Mouse (Mus musculus) CD4-positive, CD25-positive, alpha-beta regulatory T cell, adult 4 months (primary cell): ENCODE results near the gene Rps6ka1. TPM values are rescaled to one million over a fixed set of nuclear protein-coding genes. Genes with fewer than 3 reads are reported as not detected.

Experiments used
- ATAC-seq: one replicate; pipeline ENCODE4 v1.8.0; 2017
- polyA plus RNA-seq, 2 experiments: library from polyadenylated mRNA; unstranded; fragments of 100-300 nt; shearing (Covaris generic); gene quantifications; one replicate each; pipeline ENCODE4 v1.2.1; 2017

Gene Rps6ka1
- polyA plus RNA-seq, 2 experiments from 2014 or later = 118 to 183 TPM

DNA sequence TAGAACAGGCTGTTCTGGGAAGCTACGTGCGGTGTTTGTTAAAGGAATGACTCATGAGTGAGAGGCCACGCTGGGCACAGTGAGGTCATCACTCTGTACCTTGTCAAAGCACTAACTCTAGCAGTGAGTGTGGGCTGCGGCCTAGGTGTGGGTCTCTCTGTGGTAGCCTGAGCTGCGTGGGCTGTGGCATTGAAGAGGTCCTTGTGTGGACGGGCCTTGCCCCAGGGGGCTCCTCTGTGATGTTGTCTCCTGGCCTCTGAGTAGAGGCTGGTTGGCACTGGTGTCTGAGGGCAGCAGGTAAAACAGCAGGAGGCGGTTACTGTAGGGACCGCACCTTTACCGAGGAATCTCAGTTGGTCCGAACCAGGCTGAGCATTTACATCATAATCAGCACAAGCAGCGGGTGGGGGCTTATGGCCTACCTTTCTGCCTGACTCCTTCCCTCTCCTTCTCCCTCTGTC lies 9.9 kb upstream of the Rps6ka1 start:
- ATAC-seq = no peak

DNA sequence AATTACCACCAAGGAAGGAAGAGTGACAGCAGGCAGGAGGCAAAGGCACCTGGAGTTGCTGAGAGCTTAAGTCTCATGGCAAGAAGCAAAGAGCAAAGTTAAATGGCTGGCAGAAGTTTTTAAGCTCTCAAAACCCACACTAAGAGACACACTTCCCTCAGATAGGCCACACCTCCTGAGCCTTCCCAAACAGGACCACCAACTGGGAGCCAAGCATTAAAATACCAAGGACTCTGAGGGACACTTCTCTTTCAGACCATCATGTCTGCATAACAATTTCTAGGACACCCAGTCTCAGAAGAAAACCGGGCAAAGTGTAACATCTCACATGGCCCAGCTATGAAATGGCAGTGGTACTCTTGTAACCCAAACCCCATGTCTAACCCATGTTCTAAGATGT lies 9.4 kb upstream of the Rps6ka1 start:
- ATAC-seq = no peak

DNA sequence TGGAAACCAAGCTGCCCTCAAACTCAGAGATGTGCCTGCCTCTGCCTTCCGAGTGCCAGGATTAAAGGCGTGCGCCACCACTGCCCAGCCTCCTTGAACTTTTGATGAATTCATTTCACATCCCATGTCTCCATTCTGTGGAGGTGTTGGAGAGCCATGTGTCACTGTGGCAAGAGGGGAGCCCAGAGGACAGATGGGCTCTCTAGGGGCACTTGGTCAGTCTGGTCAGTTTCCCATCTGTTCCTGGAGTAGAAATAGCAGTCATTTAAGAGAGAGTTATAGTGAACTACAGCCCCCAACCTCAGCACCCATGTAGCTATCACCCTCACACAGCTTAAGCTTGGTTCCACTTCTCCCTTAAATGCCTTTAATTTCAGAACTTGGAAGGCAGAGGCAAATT lies 8.4 kb upstream of the Rps6ka1 start:
- ATAC-seq = no peak

DNA sequence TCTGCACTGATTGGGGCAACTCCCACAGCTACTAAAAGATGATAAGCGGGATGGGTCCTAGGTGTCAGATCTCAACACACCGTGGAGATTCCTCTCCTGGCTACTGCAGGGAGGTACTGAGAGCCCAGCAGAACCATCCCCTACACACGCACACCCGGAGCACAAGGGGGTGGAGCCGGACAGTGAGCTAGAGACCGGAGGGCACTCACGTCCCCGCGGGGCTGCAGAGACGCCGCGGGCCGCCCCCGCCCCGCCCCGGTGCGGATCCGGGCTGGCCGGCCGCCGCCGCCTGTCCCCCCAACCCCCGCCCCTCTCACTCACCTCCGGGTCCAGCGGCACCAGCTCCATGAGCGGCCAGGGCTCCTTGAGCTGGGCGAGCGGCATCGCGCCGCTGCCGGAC lies 348 bp downstream of the Rps6ka1 start:
- ATAC-seq = peak; percentile 44

DNA sequence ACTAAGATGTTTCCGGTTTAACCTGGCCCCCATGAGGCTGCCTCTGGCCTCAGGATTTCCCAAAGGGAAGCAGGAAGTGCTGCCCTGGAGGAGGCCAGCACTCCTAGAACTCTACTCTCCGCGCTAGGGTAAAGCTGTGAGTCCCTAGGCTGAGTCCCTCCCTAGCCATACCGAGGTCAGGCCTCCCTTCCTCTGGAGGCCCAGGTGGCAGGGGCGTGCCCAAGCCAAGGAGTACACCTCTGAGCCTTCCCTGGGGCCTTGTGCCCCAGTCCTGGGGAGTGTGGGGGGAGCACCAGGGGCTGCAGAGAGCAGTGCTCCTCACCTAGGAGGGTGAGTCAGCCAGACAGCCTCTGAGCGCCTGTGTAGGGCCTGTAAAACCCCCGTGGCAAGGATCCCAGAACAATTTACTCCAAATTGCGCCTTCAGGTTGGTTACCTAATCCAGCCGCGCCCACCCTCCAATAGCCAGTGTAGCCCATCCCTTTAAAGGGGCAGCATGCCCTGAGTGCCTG lies 1.6 kb downstream of the Rps6ka1 start:
- no peak for ATAC-seq

DNA sequence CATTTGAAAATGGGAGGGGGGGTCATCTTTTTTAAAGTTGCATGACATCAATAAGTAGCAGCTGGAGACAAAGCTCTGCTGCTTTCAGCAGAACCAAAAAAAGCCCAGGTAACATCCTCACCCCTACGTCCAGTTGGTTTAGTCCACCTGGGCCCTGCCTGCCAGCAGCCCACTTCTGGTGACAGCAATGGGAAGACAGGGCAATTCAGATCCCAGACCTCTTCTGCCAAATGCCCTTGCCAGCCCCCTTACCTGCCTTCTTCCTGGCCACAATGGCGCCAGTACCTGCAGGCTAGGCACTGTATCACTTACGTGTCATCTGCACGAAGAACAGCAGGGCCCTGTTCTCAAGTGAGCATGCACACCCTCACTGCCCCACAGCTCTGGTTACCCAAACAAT lies 2.3 kb downstream of the Rps6ka1 start:
- ATAC-seq = no peak

DNA sequence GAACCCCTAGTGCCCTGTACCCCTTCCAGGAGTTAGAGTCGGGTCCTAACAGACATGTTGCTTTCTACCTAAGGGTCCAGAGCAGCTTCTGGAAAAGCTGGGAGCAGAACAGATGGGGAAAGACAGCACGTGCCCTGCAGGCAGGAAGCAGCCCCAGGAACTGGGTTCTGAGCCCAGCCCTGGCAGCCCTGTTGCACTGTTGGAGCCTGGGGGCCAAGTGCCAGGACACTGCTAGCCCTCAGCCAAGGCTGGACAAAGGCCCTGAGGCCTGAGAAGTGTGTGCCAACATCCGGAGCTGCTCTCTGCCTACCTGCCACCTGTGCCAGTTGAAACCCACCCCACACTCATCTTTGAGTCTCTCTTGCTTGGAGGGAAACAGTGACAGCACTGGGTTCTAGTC lies 2.7 kb downstream of the Rps6ka1 start:
- ATAC-seq = no peak

DNA sequence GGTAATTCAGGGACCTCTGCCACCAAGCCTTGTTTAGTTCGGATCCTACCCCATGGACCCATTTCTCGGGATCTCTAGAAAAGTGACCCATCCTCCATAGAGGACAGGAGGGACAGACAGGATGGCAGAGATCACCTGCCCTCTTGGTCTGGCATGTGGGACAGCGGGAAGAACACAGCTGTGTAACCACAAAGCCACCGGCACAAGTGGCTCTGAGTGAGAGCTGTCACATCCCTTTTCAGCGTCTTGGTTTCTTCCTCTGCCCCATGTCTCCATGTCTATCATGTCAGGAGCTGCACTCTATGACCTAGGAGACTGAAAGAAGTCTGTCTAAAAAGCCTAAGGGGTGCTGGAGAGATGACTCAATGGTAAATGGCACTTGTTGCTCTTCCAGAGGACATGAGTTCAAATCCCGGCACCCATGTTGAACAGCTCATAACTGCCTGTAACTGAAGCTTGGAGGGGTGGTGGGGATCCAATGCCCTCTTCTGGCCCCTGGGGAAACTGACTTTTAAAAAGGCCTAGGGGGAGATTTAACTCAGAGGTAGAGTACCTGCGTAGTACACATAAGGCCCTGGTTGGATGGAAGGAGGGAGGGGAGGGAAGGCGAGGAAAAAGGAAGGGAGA lies 3.4 kb downstream of the Rps6ka1 start:
- no peak for ATAC-seq

DNA sequence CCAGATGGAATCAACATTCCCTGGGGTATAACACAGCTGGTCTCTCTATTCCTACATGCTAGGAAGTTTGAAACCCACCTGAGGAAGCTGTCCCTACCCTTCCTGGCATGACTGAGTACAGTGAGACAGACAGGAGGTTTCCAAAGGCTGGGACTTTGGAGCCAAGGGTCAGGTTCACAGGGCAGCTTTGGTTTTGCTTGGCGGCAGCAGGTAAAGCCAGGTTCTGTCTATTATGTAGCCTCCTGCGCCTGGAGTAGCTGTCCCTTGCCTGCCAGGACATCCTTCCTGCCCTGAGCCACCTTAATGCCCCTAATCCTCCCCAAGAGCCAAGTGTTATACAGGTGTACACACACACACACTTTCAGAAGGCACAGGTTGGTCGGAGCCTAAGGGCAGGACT lies 5.7 kb downstream of the Rps6ka1 start:
- ATAC-seq = no peak

DNA sequence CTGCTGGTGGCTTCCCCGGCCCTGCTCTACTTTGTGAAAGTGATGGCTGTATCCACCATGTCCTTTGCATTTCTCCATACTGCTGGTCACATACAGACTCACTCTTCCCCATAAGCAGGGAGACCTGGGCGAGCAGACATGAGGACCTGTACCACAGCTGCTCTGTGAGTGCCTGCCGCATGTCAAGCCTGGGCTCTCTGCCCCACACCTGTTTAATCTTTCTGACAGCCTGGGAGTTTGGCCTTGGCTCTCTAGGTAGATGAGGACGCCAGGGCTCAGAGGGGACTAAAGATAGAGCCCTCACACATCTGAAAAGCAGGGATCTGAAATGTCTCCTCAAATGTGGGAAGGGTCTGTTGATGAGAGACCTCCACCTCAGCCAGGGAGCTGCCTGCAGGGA lies 6.2 kb downstream of the Rps6ka1 start:
- ATAC-seq = no peak

DNA sequence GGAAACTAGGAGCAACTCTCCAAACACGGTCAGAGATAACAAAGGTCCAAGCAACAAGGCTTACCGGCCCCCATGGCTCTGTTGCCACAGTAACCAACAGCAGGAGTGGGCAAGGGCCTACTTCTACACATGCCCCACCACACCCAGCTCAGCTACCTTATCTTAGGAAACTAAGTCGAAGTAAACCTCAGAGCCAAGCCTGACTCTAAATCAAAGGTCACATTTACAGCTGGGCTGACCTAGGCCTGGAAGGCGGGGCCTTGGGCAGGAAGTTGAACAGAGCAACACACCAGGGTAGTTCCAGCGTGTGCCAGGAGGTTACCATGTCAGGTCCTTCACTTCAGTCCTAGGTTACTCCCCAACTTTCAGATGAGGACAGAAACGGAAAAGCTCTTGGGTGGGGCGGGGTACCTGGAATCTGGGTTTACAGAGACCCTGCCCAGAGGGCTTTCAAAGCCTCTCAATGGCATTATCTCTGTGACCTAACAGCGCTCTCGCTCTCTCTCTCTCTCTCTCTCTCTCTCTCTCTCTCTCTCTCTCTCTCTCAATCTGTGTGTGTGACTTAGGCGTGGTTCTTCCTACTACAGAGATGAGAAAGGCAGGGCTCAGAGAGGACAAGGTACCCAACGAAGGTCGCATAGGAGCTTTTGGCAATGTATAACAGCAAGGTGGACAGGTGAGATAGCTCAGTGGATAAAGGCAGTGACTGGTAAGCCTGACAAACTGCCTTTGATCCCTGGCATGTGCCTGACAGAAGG lies 8.3 kb downstream of the Rps6ka1 start:
- peak; percentile 99 for ATAC-seq

DNA sequence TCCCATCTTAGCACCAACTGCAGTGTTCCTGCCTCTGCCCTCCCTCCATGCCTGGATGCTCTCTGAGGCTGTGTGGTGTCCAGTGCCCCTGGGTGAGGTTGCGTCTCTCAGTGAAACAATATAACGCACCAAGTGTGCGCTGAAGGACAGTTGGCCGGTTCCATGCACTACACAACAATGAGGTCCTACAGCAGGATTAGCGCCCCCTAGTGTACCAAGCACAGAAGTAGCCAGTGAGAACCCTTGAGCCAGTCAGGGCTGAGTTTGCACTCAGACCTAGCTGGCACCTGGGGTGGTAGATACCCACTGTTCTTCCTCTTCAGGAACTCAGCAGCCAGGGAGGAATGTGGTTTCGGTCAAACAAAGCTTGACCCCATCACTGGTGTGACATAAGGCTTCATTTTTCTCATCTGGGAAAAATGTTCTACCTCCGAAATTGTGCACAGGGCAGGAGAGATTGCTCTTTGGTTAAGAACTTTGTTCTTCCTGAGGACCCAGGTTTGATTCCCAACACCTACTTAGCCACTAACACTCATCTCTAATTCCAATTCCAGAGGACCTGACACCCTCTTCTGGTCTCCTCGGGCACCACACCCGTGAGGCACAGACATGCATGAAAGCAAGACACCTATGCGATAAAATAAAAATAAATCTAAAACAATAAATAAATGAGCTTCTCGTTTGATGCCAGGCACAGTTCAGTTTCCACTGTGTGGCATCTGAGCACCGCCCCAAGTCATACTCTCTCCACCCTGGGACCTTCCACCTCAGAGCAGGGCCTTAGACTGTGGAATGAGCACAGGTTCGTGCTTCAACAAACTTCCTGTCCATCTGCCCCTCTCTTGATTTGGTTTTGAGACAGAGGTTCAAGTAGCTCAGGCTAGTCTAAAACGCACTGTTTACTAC lies 9.5 kb downstream of the Rps6ka1 start:
- ATAC-seq = no peak

DNA sequence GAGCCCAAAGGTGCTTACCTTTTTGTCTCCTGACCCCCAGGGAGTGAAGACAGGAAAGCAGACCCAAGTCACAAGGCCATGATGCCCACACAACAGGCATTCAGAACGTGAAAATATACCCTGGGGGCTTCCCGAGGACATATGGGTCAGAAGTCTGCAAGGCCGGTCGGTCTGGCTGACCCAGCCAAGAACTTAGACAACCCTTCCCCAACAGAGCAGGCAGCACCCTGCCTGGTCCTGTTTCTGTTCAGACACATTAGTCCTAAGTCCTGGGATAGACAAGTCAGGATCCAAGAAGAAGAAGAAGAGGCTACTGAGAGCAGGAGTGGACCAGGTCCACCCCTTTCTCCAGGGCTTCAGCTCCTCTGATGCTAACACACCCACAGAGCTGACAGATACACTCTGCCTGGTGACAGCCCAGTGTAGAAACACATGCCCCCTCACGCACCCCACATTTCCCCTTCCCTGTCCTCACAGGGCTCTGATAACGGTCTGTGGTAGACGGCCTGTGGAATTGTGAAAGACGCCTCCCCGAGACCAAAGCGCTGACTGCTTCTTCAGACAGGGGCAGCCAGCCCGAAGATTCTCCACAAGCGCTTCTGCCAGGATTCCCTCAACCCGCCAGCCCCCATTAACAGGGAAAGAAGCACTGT lies 12.6 kb downstream of the Rps6ka1 start:
- no peak for ATAC-seq

DNA sequence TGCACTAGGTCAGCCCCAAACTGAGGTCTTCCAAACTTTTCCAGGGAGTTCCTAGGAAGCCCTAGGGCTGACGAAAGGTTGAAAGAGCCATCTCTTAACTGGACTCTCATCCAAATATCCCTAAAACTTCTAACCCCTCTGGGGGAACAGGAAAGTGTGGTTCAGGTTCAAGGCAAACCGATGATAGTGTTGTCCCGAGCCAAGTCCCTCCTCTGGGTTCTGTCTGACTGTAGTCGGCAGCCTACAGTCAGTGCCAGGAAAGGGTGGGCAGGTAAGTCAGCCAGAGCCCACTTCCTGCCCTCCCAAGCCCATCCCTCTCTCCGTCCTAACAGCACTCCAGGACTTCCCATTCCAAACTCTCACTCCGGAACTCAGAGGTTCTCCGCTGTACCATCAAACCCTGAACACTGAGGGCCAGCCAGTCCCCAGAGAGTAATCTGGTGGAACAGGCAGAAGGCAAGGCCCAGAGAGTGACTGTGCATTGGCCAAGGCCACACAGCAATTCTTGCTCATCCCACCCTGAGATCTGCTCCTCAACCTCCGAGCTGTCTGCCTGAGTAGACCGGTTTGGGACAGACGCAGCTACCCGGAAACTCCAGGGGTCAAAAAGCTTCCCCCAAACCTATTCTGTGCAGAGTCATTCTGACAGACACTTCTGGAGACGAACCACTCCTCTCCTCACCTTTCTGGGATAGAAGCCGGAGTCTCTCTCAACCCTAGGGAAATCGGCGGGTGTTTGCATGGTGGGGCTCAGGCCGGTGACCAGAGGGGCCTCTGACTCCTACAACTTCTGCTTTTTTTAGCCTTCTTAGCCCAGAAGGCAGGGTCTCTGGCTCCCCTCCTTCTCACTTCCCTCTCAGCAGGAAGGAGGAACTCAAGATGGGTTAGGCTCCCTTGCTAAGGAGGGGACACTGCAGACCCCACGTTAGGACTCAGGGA lies 13.4 kb downstream of the Rps6ka1 start:
- ATAC-seq = no peak

DNA sequence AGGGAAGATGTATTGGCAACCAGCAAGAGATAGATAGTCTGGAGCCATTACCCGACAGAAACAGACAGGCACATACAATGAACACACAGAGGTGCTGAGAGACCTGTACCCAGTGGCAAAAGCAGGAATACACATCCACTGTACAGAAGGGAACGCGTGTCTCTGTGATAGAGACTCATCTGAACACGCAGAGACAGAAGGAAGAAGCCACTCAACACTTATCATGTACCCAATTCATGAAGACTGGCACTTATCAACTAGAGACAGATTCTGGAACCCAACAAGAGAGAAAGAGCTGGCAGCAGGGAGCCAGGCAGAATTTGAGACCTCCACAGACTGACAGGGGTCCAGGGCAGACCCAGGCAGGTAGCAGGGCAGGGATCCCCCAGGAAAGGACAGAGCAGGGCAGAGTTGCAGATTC lies 14.2 kb downstream of the Rps6ka1 start:
- ATAC-seq = no peak

DNA sequence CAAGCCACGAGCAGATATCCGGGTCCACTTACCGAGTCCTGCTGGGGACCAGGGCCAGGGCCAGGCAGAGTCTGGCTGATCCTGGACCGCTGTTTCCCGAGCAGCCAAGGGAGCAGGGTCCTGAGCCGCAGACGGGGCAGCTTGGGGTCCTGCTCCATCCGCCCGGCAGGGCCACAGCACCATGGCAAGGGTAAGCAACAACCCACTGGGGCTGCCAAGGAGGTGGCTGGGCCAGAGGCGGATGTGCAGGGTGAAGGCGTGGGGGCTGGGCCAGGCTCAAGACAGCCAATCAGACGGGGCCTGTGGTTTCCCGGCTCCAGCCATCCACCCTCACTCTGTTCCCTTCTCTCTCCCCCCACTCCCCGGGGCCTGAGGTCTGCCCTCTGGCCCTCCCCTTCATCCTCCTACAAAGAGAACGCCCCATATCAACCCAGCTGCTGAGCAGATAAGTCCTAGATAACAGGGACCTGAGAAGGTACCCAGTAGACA lies 14.7 kb downstream of the Rps6ka1 start:
- peak; percentile 97 for ATAC-seq

DNA sequence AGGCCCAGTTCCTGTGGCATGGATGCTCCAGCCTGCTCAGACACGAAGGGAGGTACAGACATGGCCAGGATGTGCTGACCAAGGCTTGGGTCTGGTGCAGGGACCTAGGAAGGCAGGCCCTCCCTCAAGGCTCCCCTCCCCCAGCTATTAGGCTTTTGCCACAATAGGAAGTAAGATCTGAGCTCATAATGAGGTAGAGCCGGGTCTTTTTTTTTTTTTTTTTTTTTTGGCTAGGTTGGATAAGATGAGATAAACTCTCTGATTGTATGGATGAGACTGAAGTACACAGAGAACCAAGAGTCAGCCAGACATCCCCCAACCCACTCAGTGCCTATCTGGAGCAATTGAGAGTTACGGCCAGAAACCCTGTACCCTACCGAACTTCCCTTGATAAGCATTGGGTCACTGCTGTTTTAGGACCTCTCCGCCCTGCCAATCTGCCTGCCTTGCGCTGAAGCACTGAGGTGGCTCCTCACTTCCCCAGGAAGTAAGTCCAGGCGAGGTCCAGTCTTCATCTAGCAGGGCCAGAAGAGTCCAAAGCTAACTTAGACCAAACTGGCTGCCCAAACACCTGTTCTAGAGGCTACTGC lies 15.3 kb downstream of the Rps6ka1 start:
- ATAC-seq = no peak

DNA sequence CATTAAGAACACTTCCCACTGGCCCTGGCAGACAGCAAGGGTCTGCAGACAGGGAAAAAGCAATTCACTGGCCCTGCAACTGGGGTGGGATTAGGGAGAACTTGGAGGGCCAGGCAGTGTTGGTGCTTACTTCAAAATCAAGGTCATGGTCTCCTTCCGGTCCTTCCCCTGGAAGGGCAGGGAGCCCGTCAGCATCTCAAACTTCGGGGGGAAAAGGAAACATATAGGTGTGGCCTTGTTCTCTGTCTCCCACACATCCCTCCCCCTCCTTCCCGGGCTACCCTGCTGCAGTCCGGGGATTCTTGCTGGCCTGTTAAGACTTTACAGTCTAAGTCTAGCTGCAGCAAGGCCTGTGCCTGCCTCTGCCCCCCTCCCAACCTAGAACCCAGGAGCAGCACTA lies 22.4 kb downstream of the Rps6ka1 start:
- ATAC-seq = no peak

DNA sequence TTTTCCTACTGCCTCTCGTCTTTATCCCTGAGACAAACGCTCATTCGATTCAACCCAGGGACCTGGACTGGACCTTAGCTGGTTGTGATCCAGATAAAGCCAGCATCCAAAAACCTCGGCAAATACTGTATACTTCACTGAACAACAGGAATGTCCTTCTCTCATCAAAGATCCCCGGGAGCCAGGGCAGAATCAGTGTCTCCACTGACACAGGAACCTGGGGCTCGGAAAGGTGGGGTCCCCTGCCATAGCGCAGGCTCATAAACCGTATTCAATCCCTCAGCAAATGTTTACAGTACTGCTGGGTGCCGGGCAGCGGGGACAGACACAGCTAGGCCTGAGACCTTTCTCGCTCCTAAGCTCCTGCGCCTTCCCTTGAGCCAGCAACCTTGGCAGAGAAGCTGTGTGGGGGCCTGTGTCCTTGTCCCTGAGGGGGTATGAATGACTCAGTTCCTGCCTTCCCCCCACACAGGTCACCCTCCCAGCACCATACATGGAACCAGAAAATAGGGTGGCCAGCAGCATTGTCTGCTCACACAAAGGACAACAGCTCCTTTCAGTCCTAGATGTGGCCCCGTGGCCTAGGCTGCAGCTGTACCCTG lies 23.1 kb downstream of the Rps6ka1 start:
- ATAC-seq = no peak

DNA sequence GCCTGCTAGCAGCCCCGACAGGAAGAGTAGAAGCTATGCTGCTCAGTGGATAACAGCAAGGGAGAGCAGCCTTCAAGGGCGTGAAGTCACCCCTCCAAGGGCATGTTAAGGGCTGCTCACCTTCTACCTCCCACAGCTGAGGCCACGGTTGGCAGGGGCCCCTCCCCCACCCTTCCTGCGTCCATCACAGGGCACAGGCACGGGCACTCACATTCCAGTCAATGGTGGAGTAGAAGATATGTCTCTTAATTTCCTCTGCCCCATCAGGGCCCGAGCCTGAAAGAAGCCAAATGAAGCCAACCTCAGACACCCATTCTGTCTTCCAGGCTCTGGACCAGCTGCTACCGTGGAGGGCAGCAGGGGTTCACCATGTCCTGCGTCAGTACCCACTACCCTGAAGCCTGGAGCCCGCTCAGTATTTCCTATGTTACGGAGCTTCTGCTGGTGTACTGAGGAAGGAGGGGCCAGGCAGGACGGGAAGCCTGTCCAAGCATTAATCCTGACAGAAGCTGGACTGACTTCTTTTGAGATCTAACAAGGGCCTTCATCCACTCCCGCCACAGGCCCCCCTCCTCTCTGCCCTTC lies 23.7 kb downstream of the Rps6ka1 start:
- no peak for ATAC-seq
